ENCODE assay signal across 25 mouse cellular contexts in the genomic region with DNA sequence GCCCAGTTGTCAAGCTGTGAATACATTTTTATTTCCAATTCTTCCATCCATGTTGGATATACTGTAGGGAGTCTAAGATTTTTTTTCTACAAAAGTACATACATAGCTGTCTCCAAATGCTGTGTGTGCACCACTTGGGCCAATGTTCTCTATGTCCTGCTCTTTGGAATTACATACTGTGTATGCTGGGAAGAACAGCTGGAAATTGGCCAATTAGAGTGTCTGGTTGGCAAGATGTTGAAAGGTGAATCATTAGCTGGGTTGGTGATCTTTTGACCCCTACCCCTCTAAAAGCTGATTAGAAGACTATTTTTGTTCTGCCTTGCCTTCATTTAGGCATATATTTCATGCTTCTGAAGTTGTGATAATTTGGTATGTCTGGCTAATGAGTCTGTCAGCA.
DNase-seq lines count a peak whose midpoint lies in the region; ATAC-seq lines count a peak whose summit lies in the region.
"Had no signal": no experiment of that assay in that cellular context is flagged by ENCODE, and none has a peak within 500 bp of the region (broad histone marks: within the 10 kb centered on the region; RNA-seq: fewer than 3 reads in every experiment).

No protein-coding gene starts in this region.

- peak; percentile 16 for DNase-seq in kidney, adult 11 months
- peak; percentile 6 for DNase-seq in kidney, postnatal 10 days
- no peak for DNase-seq in kidney, postnatal 25 days
- DNase-seq in liver, embryonic 11.5 days (ENCODE audit: low spot score), result no peak
- DNase-seq in yolk sac, embryonic 10.5 days (ENCODE audit: low spot score), result peak; percentile 22
- no peak for DNase-seq in adrenal gland, adult 2 months
- DNase-seq: adrenal gland, postnatal 36 days; cerebellum, adult 11 months; cerebellum, adult 8-10 months; cerebellum, postnatal 14 days; embryo, embryonic 11 days; gastrocnemius, postnatal 10 days; heart, adult 2 months; heart, postnatal 14 days had no signal

- no peak overlapping the region for H3K4me2 ChIP-seq in kidney, embryonic 16.5 days (replicated peaks; ENCODE audit: low read depth, low read length)
- no peak overlapping the region for H3K4me2 ChIP-seq in liver, embryonic 16.5 days (ENCODE audit: low read depth, low read length)
- H3K4me2 ChIP-seq in liver, embryonic 11.5 days, result no peak overlapping the region
- H3K4me2 ChIP-seq: embryonic facial prominence, embryonic 15.5 days; heart, embryonic 11.5 days; heart, embryonic 15.5 days; hindbrain, embryonic 15.5 days had no signal

- no peaks in the 10 kb centered on the region for H3K27me3 ChIP-seq in kidney, embryonic 16.5 days (ENCODE audit: insufficient read depth, low read length)
- H3K27me3 ChIP-seq in liver, embryonic 16.5 days (ENCODE audit: control insufficient read depth, insufficient read depth, low read depth, low read length), result no peaks in the 10 kb centered on the region
- no peaks in the 10 kb centered on the region for H3K27me3 ChIP-seq in liver, embryonic 11.5 days (replicated peaks; ENCODE audit: control insufficient read depth, insufficient read depth, low read length)
- H3K27me3 ChIP-seq: embryonic facial prominence, embryonic 15.5 days; heart, embryonic 15.5 days; hindbrain, embryonic 15.5 days; Patski had no signal

- H3K36me3 ChIP-seq in kidney, embryonic 16.5 days (ENCODE audit: insufficient read depth, low read length), result no peaks in the 10 kb centered on the region
- no peaks in the 10 kb centered on the region for H3K36me3 ChIP-seq in liver, embryonic 16.5 days (ENCODE audit: control insufficient read depth, insufficient read depth)
- H3K36me3 ChIP-seq in liver, embryonic 11.5 days (ENCODE audit: control insufficient read depth, insufficient read depth, low read length), result no peaks in the 10 kb centered on the region
- H3K36me3 ChIP-seq: embryonic facial prominence, embryonic 15.5 days; heart, embryonic 15.5 days; hindbrain, embryonic 10.5 days; hindbrain, embryonic 15.5 days had no signal

- no peak overlapping the region for H3K27ac ChIP-seq in kidney, embryonic 16.5 days (ENCODE audit: low read length)
- H3K27ac ChIP-seq in liver, embryonic 16.5 days (ENCODE audit: low read length), result no peak overlapping the region
- no peak overlapping the region for H3K27ac ChIP-seq in liver, embryonic 11.5 days (ENCODE audit: low read depth, low read length)
- H3K27ac ChIP-seq: embryonic facial prominence, embryonic 15.5 days; heart, adult 2 months; heart, embryonic 15.5 days; hindbrain, embryonic 10.5 days; hindbrain, embryonic 15.5 days had no signal

- H3K4me3 ChIP-seq in kidney, embryonic 16.5 days (ENCODE audit: low read length), result no peak overlapping the region
- no peak overlapping the region for H3K4me3 ChIP-seq in liver, embryonic 16.5 days (ENCODE audit: low read depth, low read length)
- H3K4me3 ChIP-seq in liver, embryonic 11.5 days (ENCODE audit: low read depth, low read length), result no peak overlapping the region
- H3K4me3 ChIP-seq: embryonic facial prominence, embryonic 15.5 days; erythroblast, embryonic 14.5 days; heart, adult 2 months; heart, embryonic 15.5 days; hindbrain, embryonic 10.5 days; hindbrain, embryonic 15.5 days had no signal

- H3K9ac ChIP-seq in kidney, embryonic 16.5 days (replicated peaks; ENCODE audit: low read length), result no peak overlapping the region
- no peak overlapping the region for H3K9ac ChIP-seq in liver, embryonic 16.5 days (ENCODE audit: low read depth, low read length)
- no peak overlapping the region for H3K9ac ChIP-seq in liver, embryonic 11.5 days (ENCODE audit: low read depth, low read length)
- H3K9ac ChIP-seq: embryonic facial prominence, embryonic 15.5 days; heart, embryonic 15.5 days; hindbrain, embryonic 15.5 days had no signal

- peaks cover 9% of the 10 kb centered on the region; the same call in 1 of the 2 replicates for H3K9me3 ChIP-seq in kidney, embryonic 16.5 days (ENCODE audit: low read length)
- H3K9me3 ChIP-seq in liver, embryonic 16.5 days (replicated peaks; ENCODE audit: control insufficient read depth, low read length), result no peaks in the 10 kb centered on the region
- H3K9me3 ChIP-seq in liver, embryonic 11.5 days (ENCODE audit: control insufficient read depth, low read length), result no peaks in the 10 kb centered on the region
- H3K9me3 ChIP-seq: heart, embryonic 15.5 days; hindbrain, embryonic 15.5 days had no signal

- no peaks in the 10 kb centered on the region for H3K4me1 ChIP-seq in kidney, embryonic 16.5 days (ENCODE audit: insufficient read depth, low read length)
- H3K4me1 ChIP-seq in liver, embryonic 16.5 days (ENCODE audit: control insufficient read depth, low read depth, low read length), result no peaks in the 10 kb centered on the region
- H3K4me1 ChIP-seq in liver, embryonic 11.5 days (replicated peaks; ENCODE audit: control insufficient read depth, insufficient read depth, low read length), result no peaks in the 10 kb centered on the region
- H3K4me1 ChIP-seq: embryonic facial prominence, embryonic 15.5 days; heart, embryonic 15.5 days; hindbrain, embryonic 10.5 days; hindbrain, embryonic 15.5 days had no signal

- no peak for ATAC-seq in kidney, embryonic 16.5 days (ENCODE audit: low FRiP score, low TSS enrichment)
- ATAC-seq in liver, embryonic 16.5 days (ENCODE audit: low read depth), result peak; percentile 77
- no peak for ATAC-seq in liver, embryonic 11.5 days (replicated peaks; ENCODE audit: low FRiP score)
- ATAC-seq: activated CD4-positive, CD25-positive, alpha-beta regulatory T cell, adult 4 months; forebrain, embryonic 16.5 days; Patski had no signal

Comparison
In these comparisons a context has a peak if more than half of its experiments do, and no peak if none do; other contexts are left out.
1. DNase-seq: peak in kidney, adult 11 months (single experiment), kidney, postnatal 10 days (single experiment) and yolk sac, embryonic 10.5 days (single experiment); none in kidney, postnatal 25 days (0 of 2), liver, embryonic 11.5 days (single experiment) and adrenal gland, adult 2 months (single experiment).